8 mouse cellular contexts compared by ENCODE assay signal in the genomic region with DNA sequence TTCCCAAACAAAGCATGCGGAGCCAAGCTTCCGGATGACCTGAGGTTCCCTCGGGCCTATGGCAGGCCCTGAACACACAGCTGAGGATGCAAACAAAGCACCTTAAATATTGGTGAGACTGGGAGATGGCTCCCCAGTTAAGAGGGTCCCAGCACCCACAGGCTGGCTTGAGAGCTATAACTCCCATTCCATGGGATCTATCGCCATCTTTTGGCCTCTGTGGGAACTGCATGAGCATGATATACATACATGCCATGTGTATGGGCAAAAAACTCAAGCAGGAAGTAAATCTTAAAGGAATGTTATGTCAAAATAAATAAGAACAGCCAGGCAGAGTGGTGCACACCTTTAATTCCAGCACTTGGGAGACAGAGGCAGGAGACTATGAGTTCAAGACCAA. TPM values are rescaled to one million over a fixed set of nuclear protein-coding genes. Genes with fewer than 3 reads are reported as not detected.
DNase-seq lines count a peak whose midpoint lies in the region; ATAC-seq and TF ChIP-seq lines count a peak whose summit lies in the region.

No protein-coding gene starts in this region.

- no peak for TF ChIP-seq POLR2A in liver, adult 2 months (IDR thresholded peaks at IDR 0.05; ENCODE audit: extremely low read depth, insufficient read depth, low read length)

- WGBS in liver, adult 2 months: 78% methylated on average over 4 of the region's 4 CpGs
- WGBS in liver, embryonic 12.5 days (ENCODE audit: insufficient replicate concordance): 74% methylated on average over 4 of the region's 4 CpGs
- 77% methylated on average over 4 of the region's 4 CpGs for WGBS in heart, embryonic 12.5 days

- peaks cover 4% of the 10 kb centered on the region; the same call in 1 of the 2 replicates for H3K9me3 ChIP-seq in liver, embryonic 12.5 days (replicated peaks)
- peaks cover 12% of the 10 kb centered on the region for H3K9me3 ChIP-seq in heart, embryonic 12.5 days (replicated peaks)

- H3K4me3 ChIP-seq in liver, adult 2 months (ENCODE audit: insufficient read depth, low read depth, low read length): no peak overlapping the region
- no peak overlapping the region for H3K4me3 ChIP-seq in liver, embryonic 12.5 days
- H3K4me3 ChIP-seq in heart, embryonic 12.5 days: no peak overlapping the region

- no peaks in the 10 kb centered on the region for H3K27me3 ChIP-seq in liver, adult 2 months (ENCODE audit: control insufficient read depth, insufficient read depth, low read length)
- no peaks in the 10 kb centered on the region for H3K27me3 ChIP-seq in liver, embryonic 12.5 days (replicated peaks)
- H3K27me3 ChIP-seq in heart, embryonic 12.5 days (replicated peaks): no peaks in the 10 kb centered on the region

- H3K79me2 ChIP-seq in liver, adult 2 months (ENCODE audit: control insufficient read depth, insufficient read depth, low read length): no peaks in the 10 kb centered on the region

- H3K4me2 ChIP-seq in liver, embryonic 12.5 days: no peak overlapping the region
- H3K4me2 ChIP-seq in heart, embryonic 12.5 days: no peak overlapping the region

- H3K27ac ChIP-seq in liver, adult 2 months (replicated peaks; ENCODE audit: insufficient read depth, low read depth, low read length): no peak overlapping the region
- no peak overlapping the region for H3K27ac ChIP-seq in liver, embryonic 12.5 days
- no peak overlapping the region for H3K27ac ChIP-seq in heart, embryonic 12.5 days (ENCODE audit: poor library complexity, severe bottlenecking)

- no peak overlapping the region for H3K9ac ChIP-seq in liver, adult 2 months (ENCODE audit: low read depth, low read length)
- H3K9ac ChIP-seq in liver, embryonic 12.5 days: no peak overlapping the region
- no peak overlapping the region for H3K9ac ChIP-seq in heart, embryonic 12.5 days

- DNase-seq in cerebellum, adult 9-10 months: peak; percentile 32
- DNase-seq in cerebellum, adult 9-11 months: no peak
- DNase-seq in liver, adult 2 months (ENCODE audit: extremely low read depth, low read depth, low spot score): no peak
- DNase-seq in spleen, postnatal 4 days (ENCODE audit: low spot score in 2 of 2): peak; percentile 59 to 81
- DNase-seq in frontal cortex, postnatal 14 days (ENCODE audit: low spot score in 2 of 2): no peak

- peaks cover 4% of the 10 kb centered on the region; the same call in 1 of the 2 replicates for H3K4me1 ChIP-seq in liver, adult 2 months (ENCODE audit: control insufficient read depth, insufficient read depth, low read length)
- peaks cover 13% of the 10 kb centered on the region for H3K4me1 ChIP-seq in liver, embryonic 12.5 days
- H3K4me1 ChIP-seq in heart, embryonic 12.5 days (replicated peaks): peaks cover 10% of the 10 kb centered on the region; the same call in 1 of the 2 replicates

- no peaks in the 10 kb centered on the region for H3K36me3 ChIP-seq in liver, adult 2 months (ENCODE audit: control insufficient read depth, insufficient read depth, low read length)
- no peaks in the 10 kb centered on the region for H3K36me3 ChIP-seq in liver, embryonic 12.5 days
- no peaks in the 10 kb centered on the region for H3K36me3 ChIP-seq in heart, embryonic 12.5 days

- TF ChIP-seq CTCF in liver, adult 2 months (IDR thresholded peaks at IDR 0.05; ENCODE audit: low read depth, low read length): peak; percentile 54; the same call in 1 of the 2 replicates

- ATAC-seq in liver, embryonic 12.5 days: no peak
- 0 out of 2 replicates have a peak, but pooled peaks have one; percentile 46 for ATAC-seq in erythroblast, adult 5-6 weeks (replicated peaks; ENCODE audit: low FRiP score, poor library complexity, severe bottlenecking)
- no peak for ATAC-seq in heart, embryonic 12.5 days (ENCODE audit: insufficient number of reproducible peaks, low FRiP score)

RNA-seq across cellular contexts. Expression of a gene that starts 15.8 kb away (rescaled TPM):
- 10.6 and 20.1 TPM in 2 replicates for total RNA-seq in liver, adult 2 months (2014; rRNA removed)
- 18.4 and 26.9 TPM in 2 replicates for polyA plus RNA-seq in liver, adult 2 months (2012; rRNA removed)
- 16.4 and 16.5 TPM in 2 replicates for polyA plus RNA-seq in liver, embryonic 12.5 days (2016; fragmentation: Nextera tagmentation; extraction: Ambion mirVana)
- 8.3 and 8.6 TPM in 2 replicates for total RNA-seq in erythroblast, adult 5-6 weeks (2015; ENCODE audit: low replicate concordance)
- 2.5 and 4.0 TPM in 2 replicates for total RNA-seq in erythroblast, adult 5-6 weeks (2017; ENCODE audit: low replicate concordance)
- 25.7 and 26.7 TPM in 2 replicates for polyA plus RNA-seq in heart, embryonic 12.5 days (2016; fragmentation: Nextera tagmentation; extraction: Ambion mirVana)

RNA-seq across cellular contexts. Expression of a gene that starts 37.5 kb away (rescaled TPM):
- total RNA-seq in liver, adult 2 months (2014; rRNA removed): 14.1 and 23.2 TPM in 2 replicates
- polyA plus RNA-seq in liver, adult 2 months (2012; rRNA removed): 32.6 and 42.4 TPM in 2 replicates
- 2.7 TPM in 2 replicates for polyA plus RNA-seq in liver, embryonic 12.5 days (2016; fragmentation: Nextera tagmentation; extraction: Ambion mirVana)
- total RNA-seq in erythroblast, adult 5-6 weeks (2015; ENCODE audit: low replicate concordance): 3.8 and 4.4 TPM in 2 replicates
- 2.7 and 2.8 TPM in 2 replicates for total RNA-seq in erythroblast, adult 5-6 weeks (2017; ENCODE audit: low replicate concordance)
- 3.3 and 4.2 TPM in 2 replicates for polyA plus RNA-seq in heart, embryonic 12.5 days (2016; fragmentation: Nextera tagmentation; extraction: Ambion mirVana)

RNA-seq across cellular contexts. Expression of a gene that starts 43.3 kb away (rescaled TPM):
- 25.4 and 30.4 TPM in 2 replicates for total RNA-seq in liver, adult 2 months (2014; rRNA removed)
- 5.6 and 6.7 TPM in 2 replicates for polyA plus RNA-seq in liver, adult 2 months (2012; rRNA removed)
- polyA plus RNA-seq in liver, embryonic 12.5 days (2016; fragmentation: Nextera tagmentation; extraction: Ambion mirVana): 12.5 and 13.4 TPM in 2 replicates
- total RNA-seq in erythroblast, adult 5-6 weeks (2015; ENCODE audit: low replicate concordance): 21.3 and 35.0 TPM in 2 replicates
- total RNA-seq in erythroblast, adult 5-6 weeks (2017; ENCODE audit: low replicate concordance): 40.5 and 58.8 TPM in 2 replicates
- 29.3 and 32.9 TPM in 2 replicates for polyA plus RNA-seq in heart, embryonic 12.5 days (2016; fragmentation: Nextera tagmentation; extraction: Ambion mirVana)

Comparison
In these comparisons a context has a peak if more than half of its experiments do, and no peak if none do; other contexts are left out.
1. DNase-seq: peak in cerebellum, adult 9-10 months (single experiment) and spleen, postnatal 4 days (2 of 2); none in cerebellum, adult 9-11 months (single experiment), liver, adult 2 months (single experiment) and frontal cortex, postnatal 14 days (0 of 2).